Mouse (Mus musculus) frontal cortex, postnatal 36 days (tissue): ENCODE measurements around the gene Kif14.
"Not testable (repeated sequence)": the region's sequence is repeated elsewhere in the genome, so short reads cannot be mapped to it uniquely, and the experiment has no call there.

Source experiments
- DNase-seq, 2 experiments: peaks; one replicate each; pipeline ENCODE4 v3.0.0; 2022; ENCODE audit warnings: low spot score in 2 of 2

Kif14 gene

DNA sequence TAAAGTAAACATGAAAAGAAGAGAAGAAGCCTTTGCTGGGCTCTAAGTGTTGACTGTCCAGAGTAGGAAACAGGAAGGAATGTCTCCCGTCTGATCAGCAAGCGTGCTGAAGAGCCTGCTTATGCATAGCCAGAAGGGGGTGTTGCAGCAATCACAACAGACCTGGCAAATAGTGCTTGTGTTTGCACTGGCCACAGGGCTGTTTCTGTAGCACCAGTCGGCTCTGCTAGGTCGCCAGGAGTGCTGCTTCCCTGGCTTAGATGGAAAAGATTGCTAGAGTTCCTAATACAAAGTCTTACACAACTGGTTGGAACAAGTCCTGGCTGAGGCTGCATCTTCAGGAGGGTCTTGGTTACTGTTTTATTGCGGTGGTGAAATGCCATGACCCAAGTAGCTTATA lies 25.5 kb downstream of the Kif14 start:
- DNase-seq: no peak

DNA sequence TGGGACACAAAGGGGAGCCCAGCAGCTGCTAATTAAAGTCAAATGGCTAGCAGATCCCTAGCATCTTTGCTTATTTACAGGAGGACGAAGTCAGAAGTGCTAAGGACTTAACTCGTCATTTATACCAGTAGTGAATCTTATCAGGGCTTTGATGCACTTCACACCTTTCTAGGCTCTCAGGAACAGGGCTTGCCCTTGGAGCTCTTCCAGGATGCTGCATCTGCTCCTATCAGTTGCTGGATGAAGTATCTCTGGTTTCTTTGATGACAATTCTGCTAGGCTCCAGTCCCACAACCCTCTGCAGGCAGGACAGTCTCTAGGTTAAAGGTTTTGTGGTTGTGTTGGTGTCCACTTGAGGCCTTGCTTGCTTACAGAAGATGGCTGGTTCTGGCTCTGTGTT lies 26.1 kb downstream of the Kif14 start:
- DNase-seq: no peak

DNA sequence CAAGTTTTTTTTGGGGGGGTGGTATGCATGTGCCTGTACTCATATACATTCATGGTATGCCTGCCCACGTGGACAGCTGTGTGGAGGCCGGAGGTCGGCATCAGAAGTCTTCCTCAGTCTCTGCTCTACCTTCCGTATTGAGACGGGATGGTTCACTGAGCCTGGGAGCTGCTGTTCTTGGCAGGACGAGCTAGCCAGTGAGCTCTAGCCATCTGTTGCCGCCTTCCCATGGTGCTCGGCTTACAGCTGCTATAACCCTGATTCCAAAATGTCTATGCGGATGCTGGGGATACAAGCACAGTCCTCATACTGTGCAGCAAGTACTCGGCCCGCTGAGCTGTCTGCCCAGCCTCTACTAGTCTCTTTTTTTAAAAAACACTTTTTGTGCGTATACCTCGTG lies 33.2 kb downstream of the Kif14 start:
- no peak for DNase-seq

DNA sequence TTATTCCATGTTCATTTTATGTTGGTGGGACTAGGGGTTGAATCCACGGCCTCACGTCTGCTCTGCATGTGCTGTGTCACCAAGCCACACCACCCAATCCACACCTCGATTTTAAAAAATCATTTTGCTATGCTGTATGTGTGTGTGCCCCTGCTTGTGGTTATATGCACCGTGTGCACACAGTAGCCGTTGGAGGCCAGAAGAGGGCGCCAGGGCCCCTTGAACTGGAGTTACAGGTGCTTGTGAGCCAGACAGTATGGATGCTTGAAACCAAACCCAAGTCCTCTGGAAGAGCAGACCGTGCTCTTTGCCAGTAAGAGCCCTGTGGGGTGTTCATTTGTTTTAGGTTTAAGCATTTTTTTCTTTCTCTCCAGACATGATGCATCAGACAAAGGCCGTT lies 36.8 kb downstream of the Kif14 start:
- DNase-seq: no peak

DNA sequence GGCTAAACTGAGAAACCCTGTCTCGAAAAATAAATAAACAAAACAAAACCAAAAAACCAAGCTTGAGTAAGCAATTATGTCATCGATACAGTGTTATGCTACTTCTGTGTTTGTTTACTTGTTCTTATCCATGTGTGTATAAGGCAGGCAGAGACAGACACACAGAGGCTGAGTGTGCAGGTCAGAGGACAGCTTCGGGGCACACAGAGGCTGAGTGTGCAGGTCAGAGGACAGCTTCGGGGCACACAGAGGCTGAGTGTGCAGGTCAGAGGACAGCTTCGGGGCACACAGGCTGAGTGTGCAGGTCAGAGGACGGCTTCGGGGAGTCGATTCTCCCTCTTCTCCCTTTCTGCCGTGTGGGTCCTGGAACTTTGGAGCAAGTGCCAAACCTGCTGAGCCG lies 40.1 kb downstream of the Kif14 start:
- not testable (repeated sequence) for DNase-seq

DNA sequence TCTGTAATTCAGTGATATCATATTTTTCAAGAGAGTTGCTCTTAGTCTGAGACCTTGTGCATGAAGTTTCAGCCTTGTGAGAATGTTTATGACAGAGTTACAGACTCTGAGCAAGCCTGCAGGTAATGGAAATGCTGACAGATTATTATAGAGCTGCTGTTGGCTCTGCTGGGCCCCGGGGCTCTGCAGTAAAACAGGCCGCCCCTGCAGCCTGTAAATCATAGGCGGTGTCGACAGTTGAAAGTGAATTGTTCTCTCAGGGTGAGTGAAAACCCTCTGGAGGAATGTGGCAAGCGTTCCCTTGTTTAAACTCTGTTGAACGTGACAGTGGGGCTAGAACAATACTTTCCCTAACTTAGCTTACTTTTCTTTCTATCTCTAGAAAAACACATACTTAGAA lies 46.2 kb downstream of the Kif14 start:
- DNase-seq: no peak

DNA sequence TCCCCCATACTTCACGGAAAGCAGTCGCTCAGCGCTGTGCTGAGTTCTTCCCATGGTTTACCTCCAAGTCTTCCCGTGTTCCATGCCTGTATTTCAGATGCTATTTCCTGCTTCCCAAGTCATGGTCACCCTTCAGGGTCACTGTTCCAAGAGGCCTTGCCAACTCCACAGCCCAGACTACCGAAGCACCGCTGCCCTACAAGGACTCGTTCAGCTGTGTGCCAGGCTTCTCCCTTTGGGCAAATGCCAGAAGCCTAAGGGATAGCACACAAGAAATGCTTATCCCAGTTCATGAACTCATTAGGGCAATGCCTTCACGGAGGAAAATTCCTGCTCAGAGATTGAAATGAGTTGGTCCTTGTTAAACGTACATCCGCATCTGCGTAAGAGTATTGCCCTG lies 47.0 kb downstream of the Kif14 start:
- DNase-seq: no peak

DNA sequence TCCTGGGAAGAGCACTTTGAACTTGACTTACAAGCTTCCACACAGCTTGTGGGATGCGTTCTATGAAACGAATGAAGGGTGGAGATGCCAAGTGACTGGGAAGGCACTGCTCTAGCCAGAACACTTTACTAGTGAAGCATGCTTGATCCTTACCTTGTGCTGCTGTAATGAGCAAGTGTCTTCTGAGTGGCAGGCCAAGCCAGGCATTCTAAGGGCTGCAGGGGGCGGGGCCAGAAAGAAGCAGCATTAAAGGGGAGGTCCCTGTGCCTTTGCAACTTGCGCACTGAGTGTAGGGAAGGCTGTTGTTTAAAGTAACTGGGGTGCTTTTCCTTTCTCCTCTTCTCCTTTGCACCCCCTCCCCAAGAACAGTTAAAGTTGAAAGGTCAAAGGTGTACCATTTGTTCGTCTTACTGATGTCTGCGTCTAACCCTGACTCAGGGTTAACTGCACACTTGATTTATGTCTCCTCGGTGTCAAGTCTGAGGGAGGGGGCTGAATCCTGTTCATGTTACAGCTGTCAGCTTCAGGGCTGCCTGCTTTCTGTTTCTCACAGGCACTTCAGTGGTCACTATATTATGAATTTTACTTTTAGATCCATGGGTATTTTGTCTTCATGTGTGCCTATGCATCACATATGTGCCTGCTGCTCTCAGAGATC lies 52.7 kb downstream of the Kif14 start:
- no peak for DNase-seq

DNA sequence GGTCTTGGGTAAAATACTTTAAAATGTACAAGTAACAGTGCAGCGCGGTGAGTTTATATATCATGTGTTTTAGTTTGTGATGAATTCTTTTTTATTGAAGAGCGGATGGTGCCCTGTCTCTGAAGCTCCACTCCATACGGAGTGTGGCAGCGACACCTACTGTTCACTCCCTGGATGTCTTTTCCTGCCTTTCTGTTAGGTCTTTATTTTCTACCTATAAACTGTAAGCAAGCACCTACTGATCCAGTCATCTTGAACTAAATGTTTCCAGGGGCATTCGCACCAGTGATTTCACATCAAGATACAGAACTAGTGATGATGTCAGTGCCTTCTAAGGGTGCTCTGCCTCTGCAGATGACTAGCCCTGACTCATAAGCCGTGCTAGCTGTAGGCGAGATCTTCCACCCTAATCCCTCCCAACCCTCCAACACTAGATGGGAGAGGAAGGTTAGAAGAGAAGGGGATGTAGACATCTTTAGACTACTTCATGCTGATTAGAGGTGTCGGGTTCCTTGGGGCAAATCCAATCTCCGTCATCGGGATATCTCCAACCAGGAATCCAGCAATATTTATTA lies 55.3 kb downstream of the Kif14 start:
- peak; percentile 75 to 85 for DNase-seq

DNA sequence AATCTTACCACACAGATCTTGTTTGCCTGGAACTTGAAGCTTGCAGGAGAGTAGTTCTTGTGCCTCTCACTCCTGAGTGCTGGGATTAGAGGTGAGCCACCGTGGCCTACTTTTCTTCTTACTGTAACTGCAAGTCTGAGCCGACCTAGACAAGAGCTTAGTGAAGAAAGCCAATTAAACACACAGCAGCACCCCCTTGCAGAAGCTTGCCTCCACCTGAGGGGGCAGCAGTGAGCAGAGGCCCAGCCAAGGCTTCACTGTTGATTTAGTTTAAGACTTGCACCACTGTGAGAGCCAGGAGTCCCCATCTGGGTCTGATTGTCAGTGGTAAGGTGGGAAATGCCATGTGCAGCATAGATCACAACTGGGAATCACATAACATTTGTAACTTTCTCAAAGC lies 58.8 kb downstream of the Kif14 start:
- DNase-seq: peak; percentile 54 to 57

DNA sequence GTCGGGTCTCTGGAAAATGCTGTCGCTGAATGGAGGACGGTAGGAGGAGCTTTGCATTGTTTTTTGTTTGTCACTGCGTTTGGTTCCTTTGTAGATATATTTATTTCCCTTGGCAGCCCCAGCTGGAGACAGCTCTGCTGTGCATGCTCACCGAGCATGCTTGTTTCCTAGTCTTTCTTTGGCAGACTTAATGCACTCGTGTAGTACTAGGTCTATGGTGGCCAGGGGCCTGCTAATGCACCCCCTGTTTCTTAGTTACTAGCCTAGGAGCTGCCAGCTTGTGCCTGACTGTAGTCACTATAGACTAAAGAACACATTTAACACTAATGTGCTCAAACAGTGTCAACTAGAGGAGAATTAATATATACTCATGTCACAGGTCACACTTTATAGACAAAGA lies 59.7 kb downstream of the Kif14 start:
- no peak for DNase-seq

DNA sequence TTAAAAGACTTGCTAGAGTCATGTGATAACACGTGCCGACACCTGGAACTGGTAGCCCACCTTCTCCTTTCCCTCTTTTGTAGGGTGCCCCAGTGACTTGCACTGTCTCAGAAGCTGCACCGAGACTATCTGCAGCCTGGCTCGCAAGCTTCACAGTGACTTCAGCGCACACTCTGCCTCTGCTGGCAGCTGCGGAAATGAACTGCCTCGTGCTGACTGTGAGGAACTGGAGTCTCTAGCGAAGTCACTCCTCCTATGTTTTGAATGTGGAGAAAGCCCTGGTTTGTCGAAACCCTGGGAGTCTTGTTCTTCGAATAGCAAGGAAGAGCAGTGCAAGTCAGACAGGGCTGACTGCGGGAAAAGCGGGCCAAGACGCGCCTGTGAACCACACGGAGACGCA lies 61.0 kb downstream of the Kif14 start:
- DNase-seq: peak; percentile 42 to 57

DNA sequence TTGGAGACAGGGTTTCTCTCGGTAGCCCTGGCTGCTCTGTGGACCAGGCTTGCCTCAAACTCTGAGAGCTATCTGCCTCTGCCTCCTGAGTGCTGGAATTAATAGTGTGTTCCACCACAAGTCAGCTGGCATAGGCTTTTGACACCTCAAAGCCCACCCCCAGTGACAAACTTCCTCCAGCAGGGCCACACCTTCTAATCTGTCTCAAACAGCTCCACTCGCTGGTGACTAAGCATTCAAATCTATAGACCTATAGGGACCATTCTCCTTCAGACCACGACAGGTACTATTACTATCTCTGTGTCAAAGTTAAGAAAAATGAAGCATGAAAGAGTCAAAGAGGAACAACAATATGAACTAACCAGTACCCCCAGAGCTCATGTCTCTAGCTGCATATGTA lies 66.4 kb downstream of the Kif14 start:
- no peak for DNase-seq

DNA sequence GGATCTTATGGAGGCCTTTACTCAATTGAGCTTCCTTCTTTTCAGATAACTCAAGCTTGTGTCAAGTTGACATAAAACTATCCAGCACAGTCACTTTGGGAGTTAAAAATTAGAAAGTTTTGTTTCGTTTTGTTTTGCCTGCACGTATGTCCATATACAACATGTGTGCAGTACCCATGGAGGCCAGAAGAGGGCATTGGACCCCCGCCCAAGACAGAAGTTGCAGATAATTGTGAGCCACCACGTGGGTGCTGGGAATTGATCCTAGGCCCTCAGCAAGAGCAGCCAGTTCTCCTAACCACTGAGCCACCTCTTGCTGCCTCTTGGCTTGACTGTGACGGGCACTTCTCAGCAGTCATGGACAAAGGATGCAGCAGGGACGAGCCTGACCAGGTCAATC lies 70.8 kb downstream of the Kif14 start:
- DNase-seq: no peak

DNA sequence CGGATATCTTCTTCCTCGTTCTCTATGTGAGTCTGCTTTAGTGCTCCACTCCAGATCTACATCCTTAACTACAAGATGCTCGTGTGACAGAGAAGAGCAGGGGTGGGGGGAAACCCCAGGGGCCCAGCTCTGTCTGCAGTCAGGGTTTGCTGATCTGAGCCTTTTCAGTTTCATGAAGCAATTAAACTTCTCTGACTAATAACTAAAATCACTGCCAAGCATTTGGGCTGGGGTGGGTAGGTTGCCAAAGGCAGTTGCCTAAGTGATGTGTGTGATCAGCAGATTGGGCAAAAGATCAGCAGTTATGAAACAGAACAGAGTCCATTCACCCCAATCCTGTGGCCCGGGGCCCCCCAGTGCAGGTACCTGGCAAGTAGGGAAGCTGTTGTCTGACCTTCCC lies 72.1 kb downstream of the Kif14 start:
- no peak for DNase-seq

DNA sequence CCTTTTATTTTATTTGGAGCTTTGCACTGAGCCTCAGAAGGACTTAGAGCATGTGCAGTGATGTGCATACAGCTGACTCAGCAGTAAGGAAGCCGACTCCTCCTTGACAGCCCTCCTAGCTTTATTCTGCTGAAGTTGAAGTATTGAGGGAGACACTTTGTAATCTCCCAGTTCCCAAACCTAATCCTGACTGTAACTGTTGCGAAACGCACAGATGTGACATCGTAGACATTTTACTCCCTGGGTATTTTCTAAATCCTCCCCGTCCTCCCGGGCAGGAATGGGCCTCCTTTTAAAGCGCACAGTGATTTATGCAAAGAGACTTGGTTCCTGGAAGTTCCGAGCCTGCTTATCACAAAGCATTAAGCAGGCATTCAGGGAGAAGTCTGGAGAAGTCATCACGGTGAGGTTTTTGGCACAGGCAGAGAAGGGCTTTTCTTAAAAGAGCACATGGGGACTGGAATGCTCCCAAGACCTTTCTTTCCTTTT lies 74.3 kb downstream of the Kif14 start:
- DNase-seq: no peak

DNA sequence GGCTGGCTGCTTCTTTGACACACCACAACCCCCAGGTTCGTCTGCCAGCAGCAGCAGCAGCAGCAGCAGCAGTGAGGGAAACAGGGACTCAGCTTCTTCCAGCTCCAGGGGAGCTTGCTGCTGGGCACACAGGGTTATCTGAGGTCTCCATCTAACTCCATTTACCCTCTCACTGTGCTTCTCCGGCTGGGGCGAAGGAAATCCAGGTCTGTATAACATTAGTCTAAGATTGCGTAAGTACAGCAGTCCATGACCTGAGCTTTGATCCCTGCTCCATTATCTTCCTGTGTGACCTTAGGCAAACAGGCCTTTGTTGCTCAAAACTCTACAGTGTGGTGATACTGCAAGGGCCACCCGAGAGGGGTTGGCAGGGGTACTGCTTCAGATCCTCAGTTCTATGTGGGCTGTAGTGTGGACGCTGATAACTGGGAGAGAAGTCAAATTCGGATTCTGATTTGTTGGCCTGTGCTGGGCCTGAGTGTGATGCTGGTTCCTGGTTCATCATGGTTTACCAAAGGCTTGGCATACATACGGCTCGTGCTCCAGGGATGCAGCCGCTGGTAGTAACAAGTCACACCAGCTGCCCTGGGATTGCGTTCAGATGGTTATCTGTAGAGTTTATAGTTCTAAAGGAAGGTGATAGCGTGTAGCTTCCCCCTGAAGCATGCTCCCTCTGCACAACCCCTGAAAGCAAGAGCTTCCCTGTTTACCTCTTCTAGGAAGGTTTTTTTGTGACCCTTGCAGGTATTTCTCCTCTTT lies 75.7 kb downstream of the Kif14 start:
- no peak for DNase-seq

DNA sequence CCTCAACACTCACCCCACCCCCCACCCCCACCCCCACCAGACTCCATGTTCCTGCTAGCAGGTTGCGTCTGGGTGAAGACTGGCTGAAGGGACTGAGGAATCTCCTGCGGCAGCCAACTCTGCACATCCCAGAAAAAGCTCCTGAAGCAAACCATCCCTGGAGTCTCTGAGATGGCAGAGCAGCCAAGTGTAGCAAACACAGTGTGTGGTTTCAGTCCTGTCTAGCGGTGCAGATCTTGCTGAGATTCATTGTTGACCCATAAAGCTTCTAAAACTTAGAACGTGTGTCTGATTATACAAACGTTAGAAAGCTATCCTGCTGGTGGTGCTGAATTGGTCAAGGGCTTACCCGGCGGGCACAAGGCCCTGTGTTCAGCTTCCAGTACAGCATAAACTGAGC lies 77.8 kb downstream of the Kif14 start:
- DNase-seq: no peak

DNA sequence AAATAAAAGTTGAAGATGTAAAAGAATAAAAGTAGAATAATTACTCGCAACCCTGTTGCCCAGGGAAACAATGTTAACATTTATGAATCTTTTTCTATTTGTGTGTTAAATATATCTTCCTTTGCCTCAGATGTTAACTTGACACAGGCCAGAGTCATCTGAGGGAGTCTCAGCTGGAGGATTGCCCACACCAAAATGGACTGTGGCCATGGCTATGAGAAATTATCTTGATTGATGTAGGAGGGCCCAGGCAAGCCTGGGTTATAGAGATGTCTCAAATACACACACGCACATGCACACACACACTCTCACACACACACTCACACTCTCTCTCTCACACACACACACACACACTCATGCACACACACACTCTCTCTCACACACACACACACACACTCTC lies 80.9 kb downstream of the Kif14 start:
- DNase-seq: no peak

DNA sequence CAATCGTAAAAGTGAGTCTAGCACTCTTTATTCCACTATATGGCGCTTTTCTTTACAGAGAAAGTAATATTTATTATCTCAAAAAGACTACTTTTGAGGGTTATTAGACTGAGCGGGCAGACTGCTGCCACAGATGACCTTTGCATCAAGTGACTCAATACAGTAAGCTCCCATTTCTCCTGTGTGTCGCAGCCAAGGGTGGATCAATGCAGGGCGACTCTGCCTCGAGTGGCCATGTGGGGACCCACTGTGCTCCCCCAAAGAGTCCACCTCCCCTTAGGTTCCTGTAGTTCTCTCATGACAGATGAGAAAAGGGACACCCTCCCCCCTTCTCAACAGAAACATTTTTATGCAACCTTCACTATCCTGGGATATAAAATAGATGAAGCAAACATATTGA lies 84.1 kb downstream of the Kif14 start:
- no peak for DNase-seq

DNA sequence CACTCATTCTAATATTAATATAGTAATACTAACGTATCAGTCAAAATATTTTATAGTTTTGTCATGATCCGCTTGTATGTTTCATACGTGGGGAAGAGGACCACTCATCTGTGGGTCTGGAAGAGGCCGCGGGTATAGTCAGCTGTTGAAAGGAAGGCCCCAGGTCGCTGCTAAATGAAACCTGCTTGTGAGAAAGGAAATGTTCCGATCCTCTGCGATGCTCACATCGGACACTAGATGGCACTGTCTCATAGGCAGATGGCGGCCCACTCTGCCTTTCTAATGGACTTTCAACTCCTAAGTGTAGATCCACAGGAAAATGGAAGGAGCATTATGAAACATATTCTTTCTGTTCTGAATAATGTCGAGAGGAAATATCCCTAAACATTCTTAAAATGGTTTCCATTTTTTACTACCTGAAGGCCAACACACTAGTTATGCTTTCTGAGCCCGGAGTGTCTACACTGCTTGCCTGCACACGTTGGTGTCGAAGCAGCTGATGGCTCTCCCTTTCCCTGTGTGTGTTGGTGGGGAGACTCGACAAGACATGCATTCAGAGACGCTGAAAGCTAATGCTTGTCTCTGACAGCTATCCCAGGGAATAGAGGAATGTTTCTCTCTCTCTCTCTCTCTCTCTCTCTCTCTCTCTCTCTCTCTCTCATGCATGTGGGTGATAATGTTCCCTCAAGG lies 84.9 kb downstream of the Kif14 start:
- DNase-seq: peak; percentile 87 to 95

DNA sequence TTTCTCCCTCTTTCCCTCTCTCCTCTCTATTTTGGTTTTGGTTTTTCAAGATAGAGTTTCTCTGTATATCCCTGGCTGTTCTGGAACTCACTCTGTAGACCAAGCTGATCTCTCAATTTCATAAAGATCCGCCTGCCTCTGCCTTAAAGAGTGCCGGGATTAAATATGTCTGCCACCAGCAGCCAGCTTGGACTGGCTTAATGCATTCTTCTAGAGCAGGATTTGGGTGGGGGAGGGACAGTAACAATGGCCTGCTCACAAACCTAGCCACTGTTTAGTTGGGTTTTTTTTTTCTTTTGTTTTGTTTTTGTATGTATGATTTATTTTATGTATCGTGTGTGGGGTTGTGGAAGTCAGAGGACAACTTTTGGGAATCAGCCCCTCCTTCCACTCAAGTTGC lies 88.5 kb downstream of the Kif14 start:
- DNase-seq: no peak

DNA sequence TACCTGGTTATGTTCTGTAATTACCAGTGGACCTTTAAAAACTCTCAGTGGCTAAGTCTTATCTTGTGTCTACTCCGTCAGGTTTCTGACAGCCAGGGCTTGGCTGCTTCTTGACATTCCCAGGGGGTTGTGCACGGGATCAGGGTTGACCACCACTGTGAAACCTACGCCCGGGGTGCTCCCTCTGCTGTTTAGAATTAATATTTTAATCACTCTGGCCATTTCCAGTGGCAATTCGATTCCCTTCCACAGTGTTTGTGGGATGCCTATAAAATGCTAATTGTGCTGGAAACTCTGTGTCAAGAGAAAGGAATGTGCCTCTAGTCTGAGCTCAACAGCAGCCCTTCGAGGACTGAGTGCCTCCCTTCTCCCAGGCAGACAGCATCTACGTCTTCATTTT lies 89.7 kb downstream of the Kif14 start:
- no peak for DNase-seq
